Mouse (Mus musculus) lung, postnatal 0 days (tissue): ENCODE data around the gene Eaf2. TPM values are rescaled to one million over a fixed set of nuclear protein-coding genes. Genes with fewer than 3 reads are reported as not detected.

ENCODE experiments used
- ATAC-seq: fragments of 200-750 bp; cut with Nextera tagmentation; 2 replicates; pipeline ENCODE4 v1.8.0; 2017; ENCODE audit warnings: moderate library complexity
- DNase-seq: peaks from one replicate; pipeline ENCODE4 v3.0.0-alpha.2; 2016; ENCODE audit warnings: low spot score
- H3K27ac ChIP-seq: fragments of 300-500 bp; sonication (generic); 2 replicates; pipeline ENCODE4 v1.5.1; 2014; ENCODE audit warnings: antibody characterized with exemption, mild to moderate bottlenecking, low read length, mixed read lengths
- H3K27me3 ChIP-seq: fragments of 300-500 bp; sonication (generic); replicated peaks from 2 replicates; pipeline ENCODE4 v1.6.1; 2014; ENCODE audit warnings: low read length, mixed read lengths; ENCODE audit not compliant: insufficient read depth
- H3K36me3 ChIP-seq: fragments of 300-500 bp; sonication (generic); 2 replicates; pipeline ENCODE4 v1.6.1; 2014; ENCODE audit warnings: low read length, mixed read lengths; ENCODE audit not compliant: insufficient read depth
- H3K4me1 ChIP-seq: fragments of 300-500 bp; sonication (generic); 2 replicates; pipeline ENCODE4 v1.6.1; 2014; ENCODE audit warnings: antibody characterized with exemption, low read depth, low read length, mixed read lengths; ENCODE audit not compliant: insufficient read depth
- H3K4me2 ChIP-seq: fragments of 300-500 bp; sonication (generic); replicated peaks from 2 replicates; pipeline ENCODE4 v1.6.1; 2014; ENCODE audit warnings: low read depth, mild to moderate bottlenecking, low read length, moderate library complexity, mixed read lengths
- H3K4me3 ChIP-seq: fragments of 300-500 bp; sonication (generic); 2 replicates; pipeline ENCODE4 v1.5.1; 2014; ENCODE audit warnings: low read depth, low read length
- H3K9ac ChIP-seq: fragments of 300-500 bp; sonication (generic); replicated peaks from 2 replicates; pipeline ENCODE4 v1.6.1; 2014; ENCODE audit warnings: low read depth, mild to moderate bottlenecking
- H3K9me3 ChIP-seq: fragments of 300-500 bp; sonication (generic); 2 replicates; pipeline ENCODE4 v1.6.1; 2016; ENCODE audit warnings: low read length, mixed read lengths
- CTCF ChIP-seq: IDR thresholded peaks from 2 replicates; pipeline ENCODE4 v1.5.1; 2016; ENCODE audit warnings: antibody characterized with exemption, mild to moderate bottlenecking
- EP300 ChIP-seq: IDR thresholded peaks from 2 replicates; pipeline ENCODE4 v1.6.1; 2016; ENCODE audit warnings: antibody characterized with exemption, mild to moderate bottlenecking, control low read depth
- WGBS: fragments of 180-500 bp; shearing (Covaris S2); extraction: QIAGEN DNeasy Blood & Tissue Kit; methylation state at CpG from one replicate; pipeline ENCODE4 v1.1.7; 2014; 5-methylcytosine and 5-hydroxymethylcytosine counted together
- polyA plus RNA-seq: library from polyadenylated mRNA; unstranded; fragments of >200 nt; fragmentation: Nextera tagmentation; extraction: Ambion mirVana; gene quantifications from 2 replicates; pipeline ENCODE4 v1.2.1, GENCODE M21; 2015

Gene Eaf2
- 0.95 and 1.4 TPM in 2 replicates for polyA plus RNA-seq

GRCm38 (mm10) chr16:36874583-36875275 lies at the start of gene Eaf2, which contains the start of gene Golgb1:
TSS of gene Eaf2 (minus strand) at chr16:36875003.
TSS of gene Golgb1 (plus strand) at chr16:36875140.
- H3K27me3 ChIP-seq = no peaks in the 10 kb centered on the region
- ATAC-seq (peak; percentile 99), DNase-seq (peak; percentile 100)
- H3K4me1 ChIP-seq = peaks cover 5% of the 10 kb centered on the region; the same call in 1 of the 2 replicates
- H3K9ac ChIP-seq = peak within 1 kb of the TSS; percentile 91
- H3K4me3 ChIP-seq = peak within 1 kb of the TSS; percentile 75
- peak within 1 kb of the TSS; percentile 84 for H3K27ac ChIP-seq
- WGBS = under 1% methylated on average over 43 of the region's 43 CpGs
- TF ChIP-seq CTCF = no peak
- TF ChIP-seq EP300 = peak; percentile 66; the same call in 1 of the 2 replicates
- H3K36me3 ChIP-seq = peaks cover 6% of the 10 kb centered on the region; the same call in 1 of the 2 replicates
- H3K4me2 ChIP-seq = peak within 1 kb of the TSS; percentile 78
- H3K9me3 ChIP-seq = no peaks in the 10 kb centered on the region

GRCm38 (mm10) chr16:36924312-36924711 lies 49.5 kb upstream of the Eaf2 start:
- no peak for DNase-seq
- H3K4me3 ChIP-seq = no peak overlapping the region
- H3K27ac ChIP-seq = no peak overlapping the region
- WGBS = 91% methylated on average over 8 of the region's 8 CpGs
- no peak for ATAC-seq
- no peak for TF ChIP-seq CTCF
- TF ChIP-seq EP300 = no peak
- peaks cover 30% of the 10 kb centered on the region for H3K36me3 ChIP-seq
- no peak overlapping the region for H3K4me2 ChIP-seq
- no peaks in the 10 kb centered on the region for H3K9me3 ChIP-seq
- H3K9ac ChIP-seq = no peak overlapping the region
- H3K27me3 ChIP-seq = no peaks in the 10 kb centered on the region
- no peaks in the 10 kb centered on the region for H3K4me1 ChIP-seq

- peaks cover 25% of the 10 kb centered on the region for H3K36me3 ChIP-seq
- H3K27me3 ChIP-seq = no peaks in the 10 kb centered on the region
- ATAC-seq (no peak), DNase-seq (no peak)
- no peak overlapping the region for H3K27ac ChIP-seq
- no peak for TF ChIP-seq EP300
- TF ChIP-seq CTCF = no peak
- WGBS = 84% methylated on average over 6 of the region's 6 CpGs
- no peaks in the 10 kb centered on the region for H3K9me3 ChIP-seq
- no peak overlapping the region for H3K9ac ChIP-seq
- H3K4me1 ChIP-seq = no peaks in the 10 kb centered on the region
- H3K4me2 ChIP-seq = no peak overlapping the region
- no peak overlapping the region for H3K4me3 ChIP-seq
Observed at GRCm38 (mm10) chr16:36921980-36922379, 47.2 kb upstream of the Eaf2 start.

- no peaks in the 10 kb centered on the region for H3K4me1 ChIP-seq
- H3K4me2 ChIP-seq = no peak overlapping the region
- H3K27me3 ChIP-seq = no peaks in the 10 kb centered on the region
- TF ChIP-seq CTCF = no peak
- no peak for TF ChIP-seq EP300
- H3K27ac ChIP-seq = no peak overlapping the region
- no peak overlapping the region for H3K9ac ChIP-seq
- H3K36me3 ChIP-seq = peaks cover 25% of the 10 kb centered on the region
- no peak for ATAC-seq
- H3K9me3 ChIP-seq = no peaks in the 10 kb centered on the region
- WGBS = 89% methylated on average over 8 of the region's 8 CpGs
- DNase-seq = no peak
- no peak overlapping the region for H3K4me3 ChIP-seq
Observed at GRCm38 (mm10) chr16:36921067-36921613, 46.3 kb upstream of the Eaf2 start.

- Histone ChIP-seq H3K4me2 (no peak overlapping the region), H3K27ac (no peak overlapping the region), H3K4me1 (no peaks in the 10 kb centered on the region), H3K9ac (no peak overlapping the region), H3K4me3 (no peak overlapping the region), H3K27me3 (no peaks in the 10 kb centered on the region), H3K36me3 (peaks cover 22% of the 10 kb centered on the region; the same call in 1 of the 2 replicates), H3K9me3 (no peaks in the 10 kb centered on the region)
- DNase-seq (no peak), ATAC-seq (no peak)
- TF ChIP-seq EP300 = no peak
- TF ChIP-seq CTCF = no peak
- WGBS = 78% methylated on average over 3 of the region's 3 CpGs
Observed at GRCm38 (mm10) chr16:36920410-36920809, 45.6 kb upstream of the Eaf2 start.

DNA sequence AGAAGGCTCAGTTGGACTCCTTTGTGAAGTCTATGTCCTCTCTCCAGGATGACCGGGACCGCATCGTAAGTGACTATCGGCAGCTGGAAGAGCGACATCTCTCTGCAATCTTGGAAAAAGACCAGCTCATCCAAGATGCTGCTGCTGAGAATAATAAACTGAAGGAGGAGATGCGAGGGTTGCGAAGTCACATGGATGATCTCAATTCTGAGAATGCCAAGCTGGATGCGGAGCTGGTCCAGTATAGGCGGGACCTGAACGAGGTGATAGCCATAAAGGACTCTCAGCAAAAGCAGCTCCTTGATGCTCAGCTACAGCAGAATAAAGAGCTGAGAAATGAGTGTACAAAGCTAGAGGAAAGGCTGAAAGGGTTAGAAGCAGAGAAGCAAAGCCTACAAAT lies 43.7 kb upstream of the Eaf2 start:
- Histone ChIP-seq H3K4me2 (no peak overlapping the region), H3K9me3 (no peaks in the 10 kb centered on the region), H3K9ac (no peak overlapping the region), H3K27ac (no peak overlapping the region), H3K4me3 (no peak overlapping the region), H3K36me3 (peaks cover 24% of the 10 kb centered on the region; the same call in 1 of the 2 replicates), H3K27me3 (no peaks in the 10 kb centered on the region), H3K4me1 (no peaks in the 10 kb centered on the region)
- no peak for DNase-seq
- 95% methylated on average over 10 of the region's 10 CpGs for WGBS
- ATAC-seq = no peak
- TF ChIP-seq CTCF = no peak
